Mouse (Mus musculus) midbrain, embryonic 11.5 days (tissue): Measurements from ENCODE around the gene Tmem164. TPM values are rescaled to one million over a fixed set of nuclear protein-coding genes. Genes with fewer than 3 reads are reported as not detected.

ENCODE experiments used
- ATAC-seq: fragments of 200-750 bp; cut with Nextera tagmentation; 2 replicates; pipeline ENCODE4 v1.8.0; 2017; ENCODE audit warnings: moderate TSS enrichment, moderate library complexity; ENCODE audit not compliant: low FRiP score
- DNase-seq: peaks from one replicate; pipeline ENCODE4 v3.0.0; 2015; ENCODE audit warnings: low spot score; ENCODE audit errors: missing footprints
- H3K27ac ChIP-seq: fragments of 300-500 bp; sonication (generic); 2 replicates; pipeline ENCODE4 v1.5.1; 2014; ENCODE audit warnings: low read depth, low read length
- H3K27me3 ChIP-seq: fragments of 300-500 bp; sonication (generic); 2 replicates; pipeline ENCODE4 v1.6.1; 2014; ENCODE audit warnings: mild to moderate bottlenecking, low read length, moderate library complexity, mixed read lengths; ENCODE audit not compliant: control insufficient read depth, insufficient read depth
- H3K36me3 ChIP-seq: fragments of 300-500 bp; sonication (generic); 2 replicates; pipeline ENCODE4 v1.6.1; 2014; ENCODE audit warnings: mild to moderate bottlenecking, low read length, moderate library complexity, mixed read lengths; ENCODE audit not compliant: control insufficient read depth, insufficient read depth
- H3K4me1 ChIP-seq: fragments of 300-500 bp; sonication (generic); 2 replicates; pipeline ENCODE4 v1.6.1; 2014; ENCODE audit warnings: low read length; ENCODE audit not compliant: control insufficient read depth, insufficient read depth
- H3K4me2 ChIP-seq: fragments of 300-500 bp; sonication (generic); 2 replicates; pipeline ENCODE4 v1.6.1; 2014; ENCODE audit warnings: mild to moderate bottlenecking, moderate library complexity
- H3K4me3 ChIP-seq: fragments of 300-500 bp; sonication (generic); 2 replicates; pipeline ENCODE4 v1.5.1; 2014; ENCODE audit warnings: low read depth, low read length
- H3K9ac ChIP-seq: fragments of 300-500 bp; sonication (generic); 2 replicates; pipeline ENCODE4 v1.6.1; 2014; ENCODE audit warnings: low read length
- H3K9me3 ChIP-seq: fragments of 300-500 bp; sonication (generic); 2 replicates; pipeline ENCODE4 v1.6.1; 2016; ENCODE audit warnings: low read length; ENCODE audit not compliant: control insufficient read depth
- WGBS: fragments of 180-500 bp; shearing (Covaris S2); extraction: QIAGEN DNeasy Blood & Tissue Kit; methylation state at CpG from one replicate; pipeline ENCODE4 v1.1.7; 2014; 5-methylcytosine and 5-hydroxymethylcytosine counted together
- polyA plus RNA-seq: library from polyadenylated mRNA; unstranded; fragments of >200 nt; fragmentation: Nextera tagmentation; extraction: Ambion mirVana; gene quantifications from 2 replicates; pipeline ENCODE4 v1.2.1, GENCODE M21; 2014

Tmem164 gene
- polyA plus RNA-seq, 1 experiment from 2014 or later: 26.2 TPM

DNA sequence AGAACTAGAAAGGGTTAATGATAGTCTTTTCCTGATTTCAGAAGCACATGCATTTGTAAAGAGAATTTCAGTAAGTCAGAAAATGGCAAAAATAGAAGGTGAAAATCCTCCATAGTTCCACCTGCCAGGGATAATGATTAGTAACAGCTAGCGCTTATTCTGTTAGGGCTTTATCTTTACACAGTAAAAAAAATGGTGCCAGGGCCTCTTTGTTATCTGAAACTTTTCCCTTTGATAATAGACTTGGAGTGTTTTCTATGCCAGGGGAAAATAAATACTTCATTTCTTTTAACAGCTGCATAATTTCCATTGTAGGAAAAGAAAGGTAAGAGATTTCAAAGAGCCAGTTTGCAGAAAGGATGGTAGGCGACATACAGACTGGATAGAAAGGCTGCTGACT is 43.0 kb downstream of the Tmem164 start:
- H3K9ac ChIP-seq: no peak overlapping the region
- H3K27ac ChIP-seq: no peak overlapping the region
- no peak for ATAC-seq
- no peaks in the 10 kb centered on the region for H3K4me1 ChIP-seq
- peaks cover 4% of the 10 kb centered on the region; the same call in 1 of the 2 replicates for H3K27me3 ChIP-seq
- DNase-seq: no peak
- no peak overlapping the region for H3K4me2 ChIP-seq
- no peak overlapping the region for H3K4me3 ChIP-seq
- 79% methylated on average over 2 of the region's 2 CpGs for WGBS
- H3K9me3 ChIP-seq: no peaks in the 10 kb centered on the region
- no peaks in the 10 kb centered on the region for H3K36me3 ChIP-seq

DNA sequence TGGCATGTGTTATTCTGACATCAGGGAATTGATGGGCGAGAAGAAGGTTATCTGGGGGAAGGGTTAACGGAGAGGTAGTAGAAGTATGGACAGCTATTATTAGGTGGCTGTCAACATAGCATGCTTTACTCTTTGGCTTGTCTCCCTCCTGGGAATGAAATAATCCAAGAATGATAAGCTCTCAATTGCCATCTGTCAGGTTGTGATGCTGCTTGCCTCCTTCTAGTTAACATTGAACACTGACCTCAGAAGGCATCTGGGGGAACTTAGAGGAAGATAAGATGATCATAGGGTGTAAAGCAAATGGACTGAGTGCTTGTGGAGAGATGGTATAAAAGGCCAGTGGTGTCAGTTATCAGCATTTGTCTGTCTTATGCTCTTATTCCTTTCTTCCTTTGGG is 44.4 kb downstream of the Tmem164 start:
- no peak overlapping the region for H3K27ac ChIP-seq
- no peak for ATAC-seq
- WGBS: 58% methylated on average over 2 of the region's 2 CpGs

DNA sequence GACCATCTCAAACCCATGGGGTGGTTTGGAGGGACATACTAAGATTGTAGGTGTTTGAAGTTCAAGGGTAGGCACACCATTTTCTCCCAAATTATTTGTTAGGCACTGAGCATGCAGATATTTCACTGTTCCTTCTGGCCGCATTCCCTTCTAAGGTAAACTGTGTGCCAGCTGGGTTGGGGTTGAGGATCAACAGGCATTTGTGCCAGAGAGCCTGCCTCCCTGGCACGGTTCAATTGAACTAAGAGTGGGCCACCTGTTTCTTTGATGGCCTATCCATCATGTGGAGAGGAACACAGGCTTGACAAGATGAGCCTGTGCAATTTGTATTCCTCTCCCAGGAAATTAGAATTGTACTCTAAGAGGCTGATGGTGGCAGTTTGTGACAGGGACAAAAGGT is 45.1 kb downstream of the Tmem164 start:
- Histone ChIP-seq H3K4me1 (peaks cover 3% of the 10 kb centered on the region; the same call in 1 of the 2 replicates), H3K9ac (no peak overlapping the region), H3K4me3 (no peak overlapping the region), H3K4me2 (no peak overlapping the region), H3K9me3 (no peaks in the 10 kb centered on the region), H3K27ac (no peak overlapping the region), H3K36me3 (no peaks in the 10 kb centered on the region), H3K27me3 (peaks cover 6% of the 10 kb centered on the region; the same call in 1 of the 2 replicates)
- 84% methylated on average over 2 of the region's 2 CpGs for whole genome bisulfite sequencing
- DNase-seq: no peak
- no peak for ATAC-seq

More for the DNA sequence above, 44.4 kb downstream of the Tmem164 start:
- Histone ChIP-seq H3K9ac (no peak overlapping the region), H3K4me3 (no peak overlapping the region), H3K4me2 (no peak overlapping the region), H3K27me3 (peaks cover 6% of the 10 kb centered on the region; the same call in 1 of the 2 replicates), H3K36me3 (no peaks in the 10 kb centered on the region), H3K9me3 (no peaks in the 10 kb centered on the region), H3K4me1 (no peaks in the 10 kb centered on the region)
- no peak for DNase-seq

DNA sequence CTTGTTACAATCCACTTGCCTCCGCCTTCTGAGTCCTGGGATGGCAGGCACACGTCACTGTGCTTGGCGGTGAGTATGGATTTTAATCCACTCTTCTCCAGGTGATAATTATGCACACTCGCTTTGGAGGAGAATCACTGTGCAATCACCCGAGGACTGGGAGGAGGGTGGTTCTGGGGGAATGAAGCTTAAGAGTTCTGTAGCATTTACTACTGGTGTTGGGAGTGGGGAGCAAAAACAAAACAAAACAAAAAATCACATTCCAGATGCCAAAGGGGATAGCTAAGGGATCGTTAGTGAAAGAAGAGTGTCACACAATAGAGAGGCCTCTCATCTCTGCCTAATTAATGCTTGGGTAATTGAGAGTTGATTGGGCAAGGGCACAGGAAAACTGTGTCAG is 46.6 kb downstream of the Tmem164 start:
- ATAC-seq (no peak), DNase-seq (no peak)
- peaks cover 3% of the 10 kb centered on the region for H3K4me1 ChIP-seq
- no peak overlapping the region for H3K27ac ChIP-seq
- 70% methylated on average over 6 of the region's 6 CpGs for WGBS
- peaks cover 6% of the 10 kb centered on the region; the same call in 1 of the 2 replicates for H3K27me3 ChIP-seq
- no peaks in the 10 kb centered on the region for H3K9me3 ChIP-seq
- H3K4me2 ChIP-seq: no peak overlapping the region
- H3K9ac ChIP-seq: no peak overlapping the region
- H3K36me3 ChIP-seq: no peaks in the 10 kb centered on the region
- H3K4me3 ChIP-seq: no peak overlapping the region

DNA sequence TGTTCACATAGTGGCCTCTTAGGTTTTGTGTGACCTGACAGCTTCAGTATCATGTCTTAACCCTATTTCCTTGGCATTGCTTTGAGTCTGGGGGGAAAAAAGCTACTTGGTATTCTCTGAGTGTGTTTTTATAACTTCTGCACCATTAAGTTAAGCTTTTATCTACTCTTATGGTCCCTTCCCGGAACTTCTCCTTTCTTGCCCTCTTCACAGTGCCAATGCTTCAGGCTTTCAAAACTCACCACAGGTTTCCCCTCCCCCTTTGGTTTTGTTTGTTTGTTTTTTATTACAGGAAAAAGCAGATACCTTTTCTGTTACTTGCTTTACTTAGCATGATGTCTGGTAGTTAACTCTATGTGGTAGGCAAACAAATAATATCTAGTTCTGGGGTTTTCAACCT is 47.8 kb downstream of the Tmem164 start:
- no peak overlapping the region for H3K9ac ChIP-seq
- DNase-seq: no peak
- H3K36me3 ChIP-seq: no peaks in the 10 kb centered on the region
- H3K9me3 ChIP-seq: no peaks in the 10 kb centered on the region
- H3K27me3 ChIP-seq: peaks cover 6% of the 10 kb centered on the region; the same call in 1 of the 2 replicates
- H3K27ac ChIP-seq: no peak overlapping the region
- peaks cover 3% of the 10 kb centered on the region for H3K4me1 ChIP-seq
- H3K4me2 ChIP-seq: no peak overlapping the region
- WGBS: 84% methylated on average over 1 of the region's 1 CpGs
- no peak for ATAC-seq
- H3K4me3 ChIP-seq: no peak overlapping the region

DNA sequence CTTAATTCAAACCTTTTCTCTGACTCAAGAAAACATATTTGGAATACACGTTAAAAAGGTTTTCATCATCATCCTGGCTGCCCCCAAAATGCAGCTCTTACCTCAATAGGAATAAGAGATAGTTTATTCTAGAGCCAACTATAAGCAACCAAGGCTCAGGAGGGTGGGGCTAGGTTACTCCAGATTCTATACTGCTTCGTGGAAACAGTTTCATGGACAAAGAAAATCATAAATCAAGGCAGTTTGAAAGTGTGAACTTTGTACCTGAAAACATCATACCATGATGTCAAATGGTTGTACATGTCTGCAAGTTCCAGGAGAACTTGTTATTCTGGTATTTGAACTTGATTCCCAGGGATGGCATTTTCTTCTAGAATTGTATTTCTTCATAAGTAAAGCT is 48.3 kb downstream of the Tmem164 start:
- peaks cover 6% of the 10 kb centered on the region; the same call in 1 of the 2 replicates for H3K27me3 ChIP-seq
- WGBS: 83% methylated on average over 2 of the region's 2 CpGs
- DNase-seq (no peak), ATAC-seq (no peak)
- H3K27ac ChIP-seq: no peak overlapping the region
- no peak overlapping the region for H3K4me2 ChIP-seq
- H3K4me3 ChIP-seq: no peak overlapping the region
- no peaks in the 10 kb centered on the region for H3K9me3 ChIP-seq
- no peaks in the 10 kb centered on the region for H3K36me3 ChIP-seq
- no peak overlapping the region for H3K9ac ChIP-seq
- peaks cover 3% of the 10 kb centered on the region for H3K4me1 ChIP-seq

DNA sequence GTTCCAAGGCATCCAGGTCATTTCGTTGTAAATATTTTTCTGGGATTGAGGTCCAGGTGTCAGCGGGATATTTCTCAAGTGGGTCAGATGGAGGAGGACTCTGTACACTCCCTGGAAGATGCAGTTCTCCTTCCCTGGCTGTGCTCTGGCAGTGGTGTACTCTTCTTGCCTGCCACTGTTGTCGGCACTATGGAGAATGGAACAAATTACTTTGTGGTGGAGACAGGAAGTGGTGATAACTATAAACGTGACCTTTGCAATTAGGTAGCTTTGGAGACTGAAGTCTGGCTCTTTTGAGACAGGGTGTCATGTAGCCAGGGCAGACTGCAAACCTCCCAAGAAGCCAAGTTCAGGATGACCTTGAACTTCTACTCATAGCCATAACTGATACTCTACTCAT is 55.9 kb downstream of the Tmem164 start:
- no peak for ATAC-seq

DNA sequence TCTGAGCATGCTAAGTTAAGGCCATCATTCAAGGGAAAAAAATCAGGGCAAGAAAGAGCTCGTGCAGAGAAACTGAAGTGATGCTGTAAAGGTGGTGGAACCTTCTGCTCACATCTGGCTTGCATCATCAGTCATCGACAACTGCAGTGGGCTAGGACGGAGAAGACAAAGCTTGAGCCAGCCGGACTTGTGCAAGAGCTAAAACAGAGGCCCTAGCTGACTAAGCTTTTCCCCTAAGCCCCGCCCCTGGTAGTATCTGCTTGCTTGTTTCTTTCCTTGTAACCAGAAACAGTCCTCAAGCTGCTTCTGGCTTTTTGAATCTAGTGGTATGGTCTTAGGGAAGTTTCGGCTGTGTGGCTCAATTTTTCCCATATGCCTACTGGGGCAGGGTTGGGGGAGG is 56.5 kb downstream of the Tmem164 start:
- Histone ChIP-seq H3K9ac (no peak overlapping the region), H3K4me2 (no peak overlapping the region), H3K27me3 (peaks cover 3% of the 10 kb centered on the region), H3K4me3 (no peak overlapping the region), H3K27ac (no peak overlapping the region), H3K9me3 (no peaks in the 10 kb centered on the region), H3K36me3 (no peaks in the 10 kb centered on the region), H3K4me1 (no peaks in the 10 kb centered on the region)
- 79% methylated on average over 6 of the region's 6 CpGs for whole genome bisulfite sequencing
- DNase-seq: no peak
- ATAC-seq: no peak

More for the DNA sequence above, 55.9 kb downstream of the Tmem164 start:
- no peak for DNase-seq
- WGBS: 87% methylated on average over 4 of the region's 4 CpGs
- Histone ChIP-seq H3K9ac (no peak overlapping the region), H3K9me3 (no peaks in the 10 kb centered on the region), H3K4me2 (no peak overlapping the region), H3K27me3 (peaks cover 3% of the 10 kb centered on the region), H3K4me3 (no peak overlapping the region), H3K4me1 (no peaks in the 10 kb centered on the region; the same call in 1 of the 2 replicates), H3K27ac (no peak overlapping the region), H3K36me3 (no peaks in the 10 kb centered on the region)

DNA sequence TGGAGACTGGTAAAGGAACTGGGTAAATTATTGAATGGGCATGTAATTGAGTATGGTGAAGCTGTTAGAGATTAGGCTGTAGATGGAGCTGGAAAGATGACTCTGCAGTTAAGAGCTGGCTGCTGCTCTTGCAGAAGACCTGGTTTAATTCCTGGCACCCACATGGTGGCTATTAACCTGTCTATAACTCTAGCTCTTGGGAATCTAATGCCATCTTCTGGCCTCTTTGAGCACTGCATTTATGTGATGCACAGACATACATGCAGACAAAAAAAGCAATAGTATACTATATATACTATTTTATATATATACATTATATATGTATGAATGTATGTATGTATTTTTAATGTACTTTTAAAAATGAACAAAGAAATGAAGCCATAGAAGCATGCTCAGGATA is 66.2 kb downstream of the Tmem164 start:
- DNase-seq: no peak
- no peaks in the 10 kb centered on the region for H3K4me1 ChIP-seq
- no peak for ATAC-seq
- no peak overlapping the region for H3K27ac ChIP-seq
- no peak overlapping the region for H3K9ac ChIP-seq
- no peaks in the 10 kb centered on the region for H3K27me3 ChIP-seq
- no peaks in the 10 kb centered on the region; the same call in 1 of the 2 replicates for H3K36me3 ChIP-seq
- no peaks in the 10 kb centered on the region for H3K9me3 ChIP-seq
- H3K4me2 ChIP-seq: no peak overlapping the region
- no peak overlapping the region for H3K4me3 ChIP-seq
